Mouse (Mus musculus): Measurements from ENCODE around the gene Arhgef18. TPM values are rescaled to one million over a fixed set of nuclear protein-coding genes. Genes with fewer than 3 reads are reported as not detected.

Arhgef18 gene
- polyA plus RNA-seq, 1 experiment: 68.7 TPM

DNA sequence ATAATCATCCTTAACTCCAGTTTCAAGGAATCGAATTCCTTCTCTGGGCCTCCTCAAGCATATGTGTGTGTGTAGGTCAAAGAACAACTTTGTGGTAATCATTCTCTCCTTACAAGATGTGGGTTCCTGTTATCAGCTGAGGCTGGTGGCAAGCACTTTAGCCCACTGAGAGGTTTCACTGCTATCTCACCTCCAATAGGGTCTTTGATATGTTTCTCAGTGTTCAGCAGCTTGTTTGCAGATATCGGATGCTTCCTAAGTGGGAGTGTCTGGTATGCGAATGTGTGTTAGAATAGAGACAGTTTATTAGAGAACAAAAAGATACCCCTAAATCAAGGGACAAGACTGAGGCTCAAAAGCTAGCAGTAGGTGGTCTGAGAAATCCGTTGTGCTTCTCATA lies 513 bp upstream of the Arhgef18 start:
- TF ChIP-seq POLR2A (IDR thresholded peaks at IDR 0.05; ENCODE audit: borderline replicate concordance, extremely low read depth, low read depth, low read length): no peak
- TF ChIP-seq CTCF (IDR thresholded peaks at IDR 0.05; ENCODE audit: insufficient read depth, low read length): no peak
- Histone ChIP-seq H3K4me1 (ENCODE audit: control insufficient read depth, insufficient read depth, low read length) (peaks cover 3% of the 10 kb centered on the region; the same call in 1 of the 2 replicates), H3K4me3 (replicated peaks; ENCODE audit: extremely low read depth, low read depth, low read length) (peak overlapping the region; percentile 78)
- no peak for DNase-seq
- 38% methylated on average over 4 of the region's 4 CpGs for WGBS

DNA sequence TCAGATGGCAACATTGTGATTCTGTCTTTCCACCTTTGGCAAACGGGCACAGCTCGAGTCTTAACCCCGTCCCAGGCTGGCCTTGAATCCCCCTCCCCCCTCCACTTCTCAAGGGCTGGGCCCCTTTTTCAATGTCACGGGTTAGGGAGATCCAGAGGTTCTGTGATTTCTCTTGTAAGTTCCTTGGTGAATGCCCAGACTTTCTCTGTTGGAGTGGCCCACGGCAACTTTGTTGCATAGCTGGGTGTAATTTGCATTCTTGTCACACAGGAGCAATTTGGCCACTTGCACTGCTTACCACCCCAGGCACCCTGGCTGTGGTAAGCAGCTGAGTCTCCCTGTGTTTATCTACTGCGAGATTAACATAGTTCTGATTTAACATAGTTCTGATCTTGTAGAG lies 1.8 kb downstream of the Arhgef18 start:
- H3K4me3 ChIP-seq (replicated peaks; ENCODE audit: extremely low read depth, low read depth, low read length): no peak overlapping the region
- peaks cover 3% of the 10 kb centered on the region; the same call in 1 of the 2 replicates for H3K4me1 ChIP-seq (ENCODE audit: control insufficient read depth, insufficient read depth, low read length)
- WGBS: 47% methylated on average over 6 of the region's 6 CpGs
- no peak for TF ChIP-seq POLR2A (IDR thresholded peaks at IDR 0.05; ENCODE audit: borderline replicate concordance, extremely low read depth, low read depth, low read length)
- DNase-seq: no peak

DNA sequence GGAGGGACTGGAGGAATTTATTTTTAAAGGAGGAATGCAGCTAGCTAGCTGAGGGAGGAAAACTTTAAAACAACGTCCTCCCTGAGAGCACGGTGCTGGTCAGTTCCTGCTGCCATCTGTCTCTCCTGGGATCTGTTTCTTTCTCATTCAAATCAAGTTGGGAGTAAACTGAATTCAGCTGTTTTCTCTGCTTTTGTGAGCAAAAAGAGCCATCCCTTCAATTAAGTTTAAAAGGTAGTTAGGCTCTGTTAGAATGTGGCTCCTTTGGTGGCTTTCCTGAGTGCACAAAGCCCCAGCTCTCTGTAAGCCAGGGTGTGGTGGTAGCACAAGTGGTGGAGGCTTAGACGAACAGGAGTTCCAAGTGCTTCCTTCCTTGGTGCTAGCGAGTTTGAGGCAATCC lies 2.4 kb downstream of the Arhgef18 start:
- TF ChIP-seq CTCF (IDR thresholded peaks at IDR 0.05; ENCODE audit: insufficient read depth, low read length) (no peak), POLR2A (IDR thresholded peaks at IDR 0.05; ENCODE audit: borderline replicate concordance, extremely low read depth, low read depth, low read length) (no peak)
- 33% methylated on average over 4 of the region's 4 CpGs for WGBS
- DNase-seq: no peak
- H3K4me1 ChIP-seq (ENCODE audit: control insufficient read depth, insufficient read depth, low read length): peaks cover 3% of the 10 kb centered on the region; the same call in 1 of the 2 replicates
- no peak overlapping the region for H3K4me3 ChIP-seq (replicated peaks; ENCODE audit: extremely low read depth, low read depth, low read length)

DNA sequence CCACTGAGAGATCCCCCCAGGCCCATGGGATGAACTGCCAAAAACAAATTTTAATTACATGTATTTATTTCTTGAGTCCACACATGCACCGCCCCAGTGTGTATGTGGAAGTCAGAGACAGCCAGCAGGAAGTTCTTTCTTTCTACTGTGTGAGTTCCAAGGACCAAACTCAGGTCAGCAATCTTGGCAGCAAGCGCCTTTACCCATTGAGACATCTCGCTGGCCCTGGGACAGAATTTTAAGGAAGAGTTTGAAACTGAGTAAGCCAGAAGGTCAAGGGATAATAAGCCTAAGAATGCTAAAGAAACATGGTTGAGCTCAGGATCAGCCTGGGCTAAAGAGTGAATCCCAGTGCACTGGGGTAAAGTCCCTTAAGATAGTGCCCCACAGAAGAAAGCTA lies 4.8 kb downstream of the Arhgef18 start:
- Histone ChIP-seq H3K4me1 (ENCODE audit: control insufficient read depth, insufficient read depth, low read length) (no peaks in the 10 kb centered on the region), H3K4me3 (replicated peaks; ENCODE audit: extremely low read depth, low read depth, low read length) (no peak overlapping the region)
- no peak for DNase-seq
- WGBS: 42% methylated on average over 3 of the region's 3 CpGs
- TF ChIP-seq CTCF (IDR thresholded peaks at IDR 0.05; ENCODE audit: insufficient read depth, low read length) (no peak), POLR2A (IDR thresholded peaks at IDR 0.05; ENCODE audit: borderline replicate concordance, extremely low read depth, low read depth, low read length) (no peak)

DNA sequence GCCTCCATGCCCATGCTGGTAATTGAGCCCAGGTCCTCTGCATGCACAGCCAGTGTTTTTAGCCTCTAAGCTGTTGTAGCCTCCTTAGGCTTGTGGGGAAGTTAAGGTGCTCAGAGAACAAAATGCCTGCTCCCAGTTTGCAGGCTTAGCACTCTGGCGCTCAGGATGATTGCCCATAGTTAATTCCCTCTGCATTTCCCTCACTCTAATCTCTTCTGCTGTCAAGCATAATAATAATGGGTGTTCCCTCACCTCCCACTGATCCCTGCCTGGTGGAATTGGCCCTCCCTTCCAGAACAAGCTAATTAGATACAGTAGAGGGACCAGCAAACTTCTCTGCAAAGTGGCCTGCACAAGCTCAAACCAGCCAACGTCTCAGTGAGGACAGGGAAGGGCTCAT lies 7.7 kb downstream of the Arhgef18 start:
- no peak for DNase-seq
- H3K4me1 ChIP-seq (ENCODE audit: control insufficient read depth, insufficient read depth, low read length): no peaks in the 10 kb centered on the region
- 62% methylated on average over 2 of the region's 2 CpGs for WGBS
- TF ChIP-seq CTCF (IDR thresholded peaks at IDR 0.05; ENCODE audit: insufficient read depth, low read length) (no peak), POLR2A (IDR thresholded peaks at IDR 0.05; ENCODE audit: borderline replicate concordance, extremely low read depth, low read depth, low read length) (no peak)
- H3K4me3 ChIP-seq (replicated peaks; ENCODE audit: extremely low read depth, low read depth, low read length): no peak overlapping the region

DNA sequence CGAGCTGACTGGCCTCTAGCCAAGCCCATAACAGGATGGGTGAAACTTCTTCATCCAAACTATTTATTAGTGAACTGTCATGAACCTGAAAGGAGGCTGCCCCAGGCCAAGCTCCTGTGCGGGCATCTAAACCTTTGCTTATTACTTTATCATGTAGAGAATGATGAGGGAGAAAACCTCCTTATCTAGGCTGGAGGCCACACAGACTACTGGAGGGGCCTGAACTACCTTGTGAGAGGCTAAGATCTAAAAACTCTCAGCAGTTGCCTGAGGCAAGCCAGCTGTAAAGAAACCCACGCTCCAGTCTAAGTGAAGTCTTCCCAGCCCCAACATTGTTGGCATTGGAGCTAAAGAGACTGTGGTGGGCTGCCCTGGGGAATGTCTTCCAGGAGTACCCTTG lies 14.6 kb downstream of the Arhgef18 start:
- WGBS: 58% methylated on average over 3 of the region's 3 CpGs
- no peak overlapping the region for H3K4me3 ChIP-seq (replicated peaks; ENCODE audit: extremely low read depth, low read depth, low read length)
- no peak for DNase-seq
- TF ChIP-seq CTCF (IDR thresholded peaks at IDR 0.05; ENCODE audit: insufficient read depth, low read length): no peak
- no peak for TF ChIP-seq POLR2A (IDR thresholded peaks at IDR 0.05; ENCODE audit: borderline replicate concordance, extremely low read depth, low read depth, low read length)
- H3K4me1 ChIP-seq (ENCODE audit: control insufficient read depth, insufficient read depth, low read length): peaks cover 7% of the 10 kb centered on the region

DNA sequence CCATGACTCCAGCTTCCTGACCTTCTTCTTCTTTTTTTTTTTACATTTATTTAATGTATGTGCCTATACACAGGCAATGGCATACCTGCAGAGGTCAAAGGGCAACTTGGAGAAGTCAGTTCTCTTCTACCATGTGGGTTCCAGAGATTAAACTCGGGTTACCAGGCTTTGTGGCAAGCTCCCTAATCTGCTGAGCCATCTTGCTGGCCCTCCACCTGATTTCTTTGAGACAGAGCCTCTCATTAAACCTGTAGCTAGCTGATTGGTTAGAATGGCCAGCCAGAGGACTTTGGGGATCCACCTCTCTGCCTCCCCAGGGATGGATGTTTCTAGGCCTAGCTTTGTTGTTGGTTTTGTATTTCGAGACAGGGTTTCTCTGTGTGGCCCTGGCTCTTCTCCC lies 18.3 kb downstream of the Arhgef18 start:
- 80% methylated on average over 2 of the region's 2 CpGs for WGBS
- TF ChIP-seq CTCF (IDR thresholded peaks at IDR 0.05; ENCODE audit: insufficient read depth, low read length) (no peak), POLR2A (IDR thresholded peaks at IDR 0.05; ENCODE audit: borderline replicate concordance, extremely low read depth, low read depth, low read length) (no peak)
- DNase-seq: no peak

DNA sequence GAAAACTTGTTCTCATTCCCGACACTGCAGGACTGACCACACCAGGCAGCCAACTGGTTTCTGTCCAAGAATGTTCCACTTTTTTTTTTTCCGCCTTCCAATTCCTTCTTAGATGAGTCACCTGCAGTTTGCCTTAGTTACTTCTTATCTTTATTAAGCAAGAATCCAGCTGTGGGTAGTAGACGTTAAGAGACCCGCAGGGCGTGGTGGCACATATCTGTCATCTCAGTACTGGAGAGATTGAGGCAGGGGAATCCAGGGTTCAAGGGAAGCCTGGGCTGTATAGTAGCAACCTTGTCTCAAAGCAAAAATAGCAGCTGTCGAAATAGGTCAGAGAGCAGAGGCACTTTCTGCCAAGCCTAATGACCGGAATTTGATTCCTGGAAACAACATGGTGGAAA lies 19.1 kb downstream of the Arhgef18 start:
- WGBS: 57% methylated on average over 7 of the region's 7 CpGs
- H3K4me1 ChIP-seq (ENCODE audit: control insufficient read depth, insufficient read depth, low read length): peaks cover 6% of the 10 kb centered on the region
- H3K4me3 ChIP-seq (replicated peaks; ENCODE audit: extremely low read depth, low read depth, low read length): no peak overlapping the region
- peak; percentile 36 for DNase-seq
- TF ChIP-seq POLR2A (IDR thresholded peaks at IDR 0.05; ENCODE audit: borderline replicate concordance, extremely low read depth, low read depth, low read length) (no peak), CTCF (IDR thresholded peaks at IDR 0.05; ENCODE audit: insufficient read depth, low read length) (no peak)

More for the DNA sequence above, 18.3 kb downstream of the Arhgef18 start:
- no peak overlapping the region for H3K4me3 ChIP-seq (replicated peaks; ENCODE audit: extremely low read depth, low read depth, low read length)
- peaks cover 7% of the 10 kb centered on the region for H3K4me1 ChIP-seq (ENCODE audit: control insufficient read depth, insufficient read depth, low read length)

DNA sequence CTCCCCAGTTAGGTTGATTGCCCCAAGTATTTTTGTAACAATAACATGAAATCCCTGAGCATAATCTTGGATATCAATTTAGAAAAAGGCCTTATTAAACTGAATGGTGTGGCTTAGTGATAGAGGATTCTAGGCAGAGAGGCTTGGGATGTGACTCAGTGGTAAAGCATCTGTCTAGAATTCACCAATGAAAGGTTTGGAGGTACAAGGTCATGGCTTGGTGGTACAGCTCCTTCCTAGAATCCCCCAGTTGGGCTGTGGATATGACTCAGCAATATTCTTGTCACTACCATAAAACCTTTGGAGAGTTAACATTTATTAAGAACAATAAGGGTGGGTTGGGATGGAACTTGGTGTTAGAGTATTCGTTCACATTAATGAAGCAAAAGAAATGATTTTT lies 20.0 kb downstream of the Arhgef18 start:
- no peak for TF ChIP-seq CTCF (IDR thresholded peaks at IDR 0.05; ENCODE audit: insufficient read depth, low read length)
- no peak for TF ChIP-seq POLR2A (IDR thresholded peaks at IDR 0.05; ENCODE audit: borderline replicate concordance, extremely low read depth, low read depth, low read length)
- DNase-seq: no peak
- H3K4me3 ChIP-seq (replicated peaks; ENCODE audit: extremely low read depth, low read depth, low read length): no peak overlapping the region
- peaks cover 3% of the 10 kb centered on the region; the same call in 1 of the 2 replicates for H3K4me1 ChIP-seq (ENCODE audit: control insufficient read depth, insufficient read depth, low read length)
- WGBS: 98% methylated on average over 1 of the region's 1 CpGs

DNA sequence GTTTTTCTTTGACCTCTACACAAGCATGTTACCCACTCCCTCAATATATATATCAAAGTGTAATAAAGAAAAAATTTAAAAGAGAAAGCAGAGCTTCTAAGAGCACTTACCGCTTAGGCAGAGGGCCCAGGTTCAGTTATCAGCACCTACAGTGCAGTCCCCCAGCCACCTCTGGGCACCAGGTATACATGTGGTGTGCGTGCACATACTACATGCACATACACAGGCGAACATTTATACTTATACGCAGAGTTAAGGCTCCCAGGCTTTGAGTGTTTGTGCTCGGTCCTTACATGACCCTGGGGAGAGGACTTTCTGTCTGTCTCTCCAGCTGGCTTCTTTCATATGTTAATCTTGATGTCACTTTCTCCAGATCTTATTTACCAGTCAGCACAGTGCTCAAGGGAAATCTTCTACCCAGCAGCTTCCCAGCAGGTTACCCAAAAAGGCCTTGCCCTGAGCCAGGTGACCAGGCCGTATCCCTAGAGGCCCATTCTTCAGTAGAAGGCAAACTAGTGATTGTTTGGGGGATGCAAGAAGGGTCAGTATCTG lies 21.9 kb downstream of the Arhgef18 start:
- WGBS: 77% methylated on average over 6 of the region's 6 CpGs
- DNase-seq: no peak
- TF ChIP-seq CTCF (IDR thresholded peaks at IDR 0.05; ENCODE audit: insufficient read depth, low read length) (no peak), POLR2A (IDR thresholded peaks at IDR 0.05; ENCODE audit: borderline replicate concordance, extremely low read depth, low read depth, low read length) (no peak)
- H3K4me1 ChIP-seq (ENCODE audit: control insufficient read depth, insufficient read depth, low read length): peaks cover 5% of the 10 kb centered on the region; the same call in 1 of the 2 replicates
- H3K4me3 ChIP-seq (replicated peaks; ENCODE audit: extremely low read depth, low read depth, low read length): no peak overlapping the region
